Mouse (Mus musculus) macrophage (primary cell): Measurements from ENCODE around the gene Nfe2l2. TPM values are rescaled to one million over a fixed set of nuclear protein-coding genes. Genes with fewer than 3 reads are reported as not detected.
A peak's percentile ranks its signal among the peaks of the same experiment; 100 is the strongest.

Experiments
- H3K27ac ChIP-seq: fragments of 350-480 bp; formaldehyde crosslinking; 2 replicates; pipeline ENCODE4 v1.9.0; 2021
- H3K36me3 ChIP-seq: fragments of 350-480 bp; formaldehyde crosslinking; 2 replicates; pipeline ENCODE4 v1.9.0; 2021; ENCODE audit errors: inconsistent target
- H3K4me3 ChIP-seq: fragments of 350-480 bp; formaldehyde crosslinking; 2 replicates; pipeline ENCODE4 v1.9.0; 2021; ENCODE audit errors: inconsistent target
- H3K79me2 ChIP-seq: fragments of 350-480 bp; formaldehyde crosslinking; 2 replicates; pipeline ENCODE4 v1.9.0; 2021; ENCODE audit errors: inconsistent target
- WGBS: methylation state at CpG from one replicate; pipeline ENCODE4 v1.1.7; 2026; ENCODE audit warnings: inconsistent platforms; ENCODE audit not compliant: missing documents; 5-methylcytosine and 5-hydroxymethylcytosine counted together
- polyA plus RNA-seq: library from polyadenylated mRNA; stranded (reverse); fragments of 250-400 nt; gene quantifications from 3 replicates; pipeline ENCODE4 v1.2.4, GENCODE M21; 2018; ENCODE audit warnings: inconsistent platforms

Gene Nfe2l2
- polyA plus RNA-seq, 1 experiment from 2014 or later: 430 TPM

DNA sequence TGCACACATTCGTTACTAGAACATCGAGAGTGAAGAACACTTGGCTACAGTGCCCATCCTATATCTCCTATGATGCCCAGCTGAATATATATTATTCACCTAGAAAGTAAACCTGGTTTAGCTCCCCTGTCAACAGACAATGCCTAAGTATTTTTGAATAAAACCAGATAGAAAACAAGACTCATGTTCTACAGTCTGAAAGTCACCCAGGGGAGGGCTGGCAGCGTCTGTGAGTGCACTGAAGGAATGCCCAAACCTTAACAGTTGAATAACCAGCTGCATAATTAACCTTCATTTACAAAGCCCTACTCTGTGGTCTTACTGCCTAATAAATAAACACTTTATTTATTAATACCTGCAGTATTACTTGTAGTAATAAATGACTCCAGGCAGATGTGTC, 19.9 kb downstream of the Nfe2l2 start:
- Histone ChIP-seq H3K4me3 (no peak overlapping the region), H3K79me2 (peaks cover 100% of the 10 kb centered on the region), H3K36me3 (peaks cover 14% of the 10 kb centered on the region; the same call in 1 of the 2 replicates), H3K27ac (peak overlapping the region; percentile 99)
- WGBS: 83% methylated on average over 3 of the region's 3 CpGs

DNA sequence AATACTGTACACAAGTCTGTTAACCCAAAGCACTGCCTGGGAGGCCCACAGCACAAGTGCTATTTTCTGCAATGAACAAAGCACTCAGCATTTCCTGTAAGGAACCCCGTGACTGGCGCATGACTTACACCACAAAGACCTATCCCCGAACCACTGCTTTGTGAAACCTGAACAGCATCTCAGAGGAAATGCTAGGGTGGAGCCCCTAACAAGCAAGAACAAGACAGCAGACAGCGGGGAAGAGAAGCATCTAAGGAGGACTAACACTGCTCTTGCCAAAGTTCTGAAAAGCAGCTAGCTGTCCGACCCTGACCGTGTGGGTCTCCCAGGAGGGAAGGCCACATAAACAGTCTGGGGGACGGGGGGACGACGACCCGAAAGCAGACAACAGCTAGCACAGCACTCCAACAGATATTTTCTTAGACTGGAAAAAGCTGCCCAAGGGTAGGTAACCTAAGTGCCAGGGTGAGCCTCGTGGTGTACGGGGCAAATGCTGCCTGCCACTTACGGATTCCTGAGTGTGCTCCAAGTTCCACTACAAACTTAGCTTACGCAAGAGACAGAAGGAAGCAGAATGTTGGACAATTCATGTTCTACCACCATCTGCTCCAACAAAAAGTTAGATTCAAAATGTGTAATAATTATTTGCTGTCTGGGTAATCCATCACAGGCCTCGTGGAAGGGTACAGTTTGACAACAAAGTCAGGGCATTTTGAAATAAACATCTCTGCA, 21.3 kb downstream of the Nfe2l2 start:
- WGBS: 3% methylated on average over 15 of the region's 15 CpGs
- Histone ChIP-seq H3K27ac (peak overlapping the region; percentile 99), H3K36me3 (peaks cover 19% of the 10 kb centered on the region; the same call in 1 of the 2 replicates), H3K79me2 (peaks cover 100% of the 10 kb centered on the region), H3K4me3 (no peak overlapping the region; the same call in 1 of the 2 replicates)

DNA sequence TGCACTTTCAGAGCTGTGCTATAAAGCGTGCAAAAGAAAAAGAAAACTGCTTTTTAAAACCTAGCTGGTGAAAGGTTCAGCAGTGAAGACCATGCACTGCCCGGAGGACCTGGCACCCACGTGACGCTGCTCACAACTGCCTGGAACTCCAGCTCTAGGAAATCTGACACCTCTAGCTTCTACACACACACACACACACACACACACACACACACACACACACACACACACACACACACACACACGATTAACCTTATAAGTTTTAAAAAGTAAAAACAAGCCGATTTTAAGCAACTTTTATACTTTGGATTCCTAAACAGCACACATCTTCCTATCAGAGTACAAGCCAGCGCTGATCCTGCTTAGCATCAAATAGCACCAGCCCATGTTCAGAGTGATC, 23.0 kb downstream of the Nfe2l2 start:
- peak overlapping the region; percentile 99 for H3K27ac ChIP-seq
- WGBS: 78% methylated on average over 6 of the region's 7 CpGs
- peaks cover 35% of the 10 kb centered on the region for H3K36me3 ChIP-seq
- H3K79me2 ChIP-seq: peaks cover 100% of the 10 kb centered on the region
- H3K4me3 ChIP-seq: no peak overlapping the region

DNA sequence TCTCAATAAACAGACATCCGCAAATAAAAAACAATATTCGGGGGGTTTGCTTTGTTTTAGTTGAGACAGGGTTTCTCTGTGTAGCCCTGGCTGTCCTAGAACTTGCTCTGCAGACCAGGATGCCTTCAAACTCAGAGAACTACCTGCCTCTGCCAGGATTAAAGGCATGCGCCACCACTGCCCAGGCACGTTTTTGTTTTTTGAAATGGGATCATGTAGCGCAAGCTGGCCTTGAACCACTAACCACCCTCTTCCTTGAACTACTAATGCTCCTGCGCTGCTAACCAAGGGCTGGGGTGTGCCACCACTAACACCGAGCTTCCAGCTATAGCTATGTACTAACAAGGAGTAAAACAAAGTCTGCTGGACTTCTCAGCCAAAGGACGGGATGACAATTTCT, 24.5 kb downstream of the Nfe2l2 start:
- peaks cover 100% of the 10 kb centered on the region for H3K79me2 ChIP-seq
- H3K4me3 ChIP-seq: no peak overlapping the region
- H3K27ac ChIP-seq: no peak overlapping the region
- WGBS: 89% methylated on average over 7 of the region's 8 CpGs
- H3K36me3 ChIP-seq: peaks cover 50% of the 10 kb centered on the region

DNA sequence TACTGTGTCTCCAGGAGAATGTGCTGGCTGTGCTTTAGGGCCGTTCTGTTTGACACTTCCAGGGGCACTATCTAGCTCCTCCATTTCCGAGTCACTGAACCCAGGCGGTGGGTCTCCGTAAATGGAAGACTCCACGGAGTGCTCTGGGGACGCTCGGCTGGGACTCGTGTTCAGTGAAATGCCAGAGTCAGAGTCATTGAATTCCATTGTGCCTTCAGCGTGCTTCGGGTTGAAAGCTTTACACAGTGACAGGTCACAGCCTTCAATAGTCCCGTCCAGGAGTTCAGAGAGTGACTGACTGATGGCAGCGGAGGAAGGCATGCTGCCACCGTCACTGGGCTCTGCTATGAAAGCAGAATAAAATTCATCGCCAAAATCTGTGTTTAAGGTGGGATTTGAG, 27.9 kb downstream of the Nfe2l2 start:
- WGBS: 97% methylated on average over 14 of the region's 14 CpGs
- H3K36me3 ChIP-seq: peaks cover 56% of the 10 kb centered on the region
- H3K79me2 ChIP-seq: peaks cover 67% of the 10 kb centered on the region
- H3K4me3 ChIP-seq: no peak overlapping the region
- H3K27ac ChIP-seq: no peak overlapping the region

DNA sequence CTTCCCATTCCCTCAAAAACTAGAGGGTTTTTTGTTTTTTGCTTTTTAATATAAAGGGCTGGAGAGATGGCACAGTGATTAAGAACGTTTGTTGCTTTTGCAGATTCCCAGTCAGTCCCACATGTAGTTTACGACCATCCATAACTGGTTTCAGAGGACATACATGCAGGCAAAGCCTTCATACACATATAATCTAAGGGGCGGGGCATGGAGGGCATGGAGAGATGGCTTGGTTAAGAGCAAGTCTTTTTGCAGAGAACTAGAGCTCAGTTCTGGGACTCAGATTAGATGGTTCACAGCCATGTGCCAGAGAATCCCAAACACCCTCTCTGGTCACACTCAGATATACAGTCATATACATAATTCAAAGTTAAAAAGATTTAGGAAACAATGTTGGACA, 31.9 kb downstream of the Nfe2l2 start:
- peaks cover 32% of the 10 kb centered on the region for H3K36me3 ChIP-seq
- 84% methylated on average over 3 of the region's 3 CpGs for WGBS
- H3K79me2 ChIP-seq: peaks cover 27% of the 10 kb centered on the region
- no peak overlapping the region for H3K4me3 ChIP-seq
- no peak overlapping the region for H3K27ac ChIP-seq

DNA sequence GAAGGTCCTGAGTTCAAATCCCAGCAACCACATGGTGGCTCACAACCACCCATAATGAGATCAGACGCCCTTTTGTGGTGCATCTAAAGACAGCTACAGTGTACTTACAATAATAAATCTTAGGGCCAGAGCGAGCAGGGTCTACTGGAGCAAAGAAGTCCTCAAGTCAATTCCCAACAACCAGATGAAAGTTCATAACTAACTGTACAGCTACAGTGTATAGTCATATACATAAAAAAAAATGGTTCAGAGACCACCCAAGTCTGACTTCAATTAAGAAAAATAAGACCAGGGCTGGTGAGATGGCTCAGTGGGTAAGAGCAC, 33.1 kb downstream of the Nfe2l2 start:
- 77% methylated on average over 2 of the region's 2 CpGs for WGBS
- H3K27ac ChIP-seq: no peak overlapping the region
- no peak overlapping the region for H3K4me3 ChIP-seq
- peaks cover 14% of the 10 kb centered on the region for H3K79me2 ChIP-seq
- peaks cover 19% of the 10 kb centered on the region for H3K36me3 ChIP-seq

DNA sequence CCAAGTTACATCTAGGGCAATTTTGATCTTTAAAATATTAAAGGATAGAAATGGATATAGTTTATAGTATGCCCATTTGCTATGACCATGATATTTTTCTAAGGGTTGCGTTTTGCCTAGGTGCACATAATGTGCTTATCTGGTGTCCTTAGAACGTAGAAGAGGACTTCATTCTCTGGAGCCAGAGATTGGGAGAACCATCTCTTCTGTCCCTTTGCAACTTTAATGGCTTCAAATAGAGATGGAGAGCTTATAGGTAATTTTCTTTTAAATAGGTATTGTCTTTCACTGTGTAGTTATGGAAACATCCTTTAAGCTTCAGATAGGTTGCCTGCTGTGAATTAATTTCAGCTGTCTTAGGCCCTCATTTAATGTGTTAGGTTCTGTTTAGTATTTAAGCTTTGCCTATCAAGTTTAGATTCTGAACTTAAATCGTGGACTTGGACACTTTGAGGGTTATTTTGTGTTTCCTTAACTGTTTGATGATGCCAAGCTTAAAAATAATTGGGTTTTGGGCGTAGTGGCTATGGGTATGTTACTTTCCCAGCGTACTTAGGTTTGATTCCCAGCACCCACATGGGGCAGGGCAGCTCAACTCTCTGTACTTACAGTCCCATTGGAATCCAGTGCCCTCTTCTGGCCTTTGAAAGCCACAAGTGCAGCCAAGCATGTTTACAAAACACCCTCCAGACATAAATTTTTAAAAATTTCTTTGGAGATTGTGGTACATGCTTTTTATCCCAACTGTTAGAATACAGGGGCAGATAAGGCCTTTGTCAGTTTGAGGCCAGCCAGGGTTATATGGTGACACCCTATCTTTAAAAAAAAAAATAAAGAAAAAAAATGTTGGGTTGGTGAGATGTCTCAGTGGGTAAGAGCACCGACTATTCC, 33.8 kb downstream of the Nfe2l2 start:
- H3K4me3 ChIP-seq: no peak overlapping the region
- H3K36me3 ChIP-seq: peaks cover 13% of the 10 kb centered on the region
- no peak overlapping the region for H3K27ac ChIP-seq
- 94% methylated on average over 6 of the region's 6 CpGs for WGBS
- peaks cover 8% of the 10 kb centered on the region for H3K79me2 ChIP-seq

DNA sequence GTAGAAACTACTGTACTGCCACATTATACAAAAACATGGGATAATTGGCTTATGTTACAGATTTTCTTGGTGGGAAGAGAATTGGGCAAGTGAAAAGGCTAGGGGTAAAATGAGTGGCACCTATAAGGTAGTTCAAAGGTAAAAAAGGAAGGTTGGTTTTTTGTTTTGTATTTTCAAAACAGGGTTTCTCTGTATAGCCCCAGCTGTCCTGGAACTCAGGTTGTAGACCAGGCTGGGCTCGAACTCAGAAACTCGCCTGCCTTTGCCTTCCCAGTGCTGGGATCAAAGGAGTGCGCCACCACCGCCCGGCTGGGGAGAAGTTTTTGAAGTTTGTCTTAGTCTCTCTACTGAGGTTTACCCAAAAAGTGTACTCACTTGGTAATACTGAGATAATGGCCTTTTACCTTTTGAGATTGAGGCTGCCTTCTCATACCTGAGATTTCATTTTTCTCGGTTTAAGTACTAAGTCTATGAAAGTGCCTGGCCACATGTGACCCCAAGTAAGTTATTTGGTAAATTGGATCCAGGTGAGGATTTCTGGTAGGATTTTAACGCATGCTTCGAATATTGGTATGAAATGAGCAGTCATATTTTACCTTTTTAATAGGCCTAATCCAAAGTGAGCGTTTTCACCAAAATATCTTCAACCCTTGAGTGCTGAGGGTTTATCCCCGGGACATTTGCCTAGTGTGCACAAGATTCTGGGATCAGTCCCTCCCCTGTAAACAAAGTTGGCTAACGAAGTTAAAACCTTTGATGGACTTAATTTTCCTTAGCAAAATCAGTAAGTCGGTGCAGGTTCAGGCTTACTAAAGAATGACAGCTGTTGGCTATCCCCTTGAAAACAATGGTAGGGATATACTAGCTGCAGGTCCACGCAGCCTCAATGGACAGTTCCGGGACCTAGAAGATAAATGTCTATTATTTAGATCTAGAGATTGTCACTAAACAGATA, 34.7 kb downstream of the Nfe2l2 start:
- WGBS: 87% methylated on average over 13 of the region's 14 CpGs

DNA sequence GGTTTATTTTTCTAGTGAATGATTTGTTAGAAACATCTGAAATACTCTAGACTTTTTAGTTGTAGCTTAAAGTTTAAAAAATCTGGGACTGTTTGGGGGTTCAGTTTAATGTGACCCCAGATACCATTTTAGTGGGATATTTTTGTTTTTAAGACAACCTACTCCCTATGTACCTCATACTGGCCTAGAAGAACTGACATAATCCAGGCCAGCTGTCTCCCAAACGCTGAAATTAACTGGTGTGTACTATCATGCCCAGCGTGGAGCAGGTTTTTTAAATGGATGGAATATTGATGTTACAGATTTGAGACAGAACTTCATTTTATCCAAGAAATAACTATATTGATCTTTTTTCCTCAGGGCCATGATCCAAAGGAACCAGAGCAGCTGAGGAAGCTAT, 43.3 kb downstream of the Nfe2l2 start:
- Histone ChIP-seq H3K4me3 (peak overlapping the region; percentile 87), H3K27ac (peak overlapping the region; percentile 84), H3K79me2 (peaks cover 63% of the 10 kb centered on the region), H3K36me3 (peaks cover 22% of the 10 kb centered on the region; the same call in 1 of the 2 replicates)
- 46% methylated on average over 2 of the region's 2 CpGs for WGBS

More for the DNA sequence above, 34.7 kb downstream of the Nfe2l2 start:
- Histone ChIP-seq H3K27ac (no peak overlapping the region), H3K79me2 (peaks cover 5% of the 10 kb centered on the region), H3K36me3 (peaks cover 8% of the 10 kb centered on the region), H3K4me3 (no peak overlapping the region)

DNA sequence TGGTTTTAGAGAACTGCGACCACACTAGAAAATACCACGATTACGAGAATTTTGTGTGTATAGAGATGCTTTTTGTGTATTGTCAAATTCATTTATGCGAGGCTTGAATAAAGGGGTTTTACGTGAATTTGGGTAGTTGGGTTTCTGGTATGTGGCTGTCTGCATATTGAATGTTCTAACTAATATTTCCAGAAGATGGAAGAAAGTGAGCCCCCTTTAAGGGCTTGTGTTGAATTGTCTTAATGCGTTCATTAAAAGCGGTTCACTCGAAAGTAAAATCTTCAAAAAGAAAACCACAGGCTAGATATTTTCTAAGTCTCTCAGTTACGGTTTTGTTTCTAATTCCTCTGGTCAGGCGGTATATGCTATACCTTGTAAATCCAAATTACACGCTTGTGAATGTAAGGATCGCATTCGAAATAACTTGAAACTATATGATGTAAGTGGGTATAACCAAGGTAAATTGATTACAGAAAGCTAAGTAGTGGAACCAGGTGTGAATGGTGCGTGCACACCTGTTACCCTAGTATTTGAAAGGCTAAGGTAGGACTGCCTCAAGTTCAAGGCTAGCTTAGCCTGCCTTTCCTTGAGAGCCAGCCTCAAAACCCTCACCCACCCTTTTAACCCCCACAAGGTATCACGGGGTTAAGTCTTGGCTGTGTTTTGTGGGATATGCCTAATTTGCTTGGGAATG, 44.0 kb downstream of the Nfe2l2 start:
- Histone ChIP-seq H3K4me3 (peak overlapping the region; percentile 87), H3K79me2 (peaks cover 63% of the 10 kb centered on the region), H3K27ac (peak overlapping the region; percentile 84), H3K36me3 (peaks cover 22% of the 10 kb centered on the region; the same call in 1 of the 2 replicates)
- WGBS: 5% methylated on average over 14 of the region's 15 CpGs

DNA sequence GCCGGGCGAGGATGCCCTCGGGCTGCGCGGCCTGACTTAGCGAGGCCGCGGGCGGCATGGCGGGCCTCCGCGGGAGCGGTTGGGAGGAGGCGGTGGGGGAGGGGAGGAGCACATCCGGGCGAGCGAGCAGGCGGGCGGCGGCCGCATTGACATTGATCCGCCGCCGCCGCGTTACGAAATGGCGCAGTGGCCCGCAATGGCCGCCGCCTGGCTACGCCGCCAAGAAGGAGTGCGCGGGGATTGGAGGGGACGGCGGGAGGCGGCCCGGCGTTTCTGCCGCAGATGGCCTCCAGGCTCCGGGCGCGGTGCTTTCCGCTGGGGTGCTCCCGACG, 44.8 kb downstream of the Nfe2l2 start:
- 2% methylated on average over 35 of the region's 47 CpGs for WGBS
- Histone ChIP-seq H3K4me3 (peak overlapping the region; percentile 87), H3K36me3 (peaks cover 17% of the 10 kb centered on the region; the same call in 1 of the 2 replicates), H3K79me2 (peaks cover 56% of the 10 kb centered on the region), H3K27ac (peak overlapping the region; percentile 84)

DNA sequence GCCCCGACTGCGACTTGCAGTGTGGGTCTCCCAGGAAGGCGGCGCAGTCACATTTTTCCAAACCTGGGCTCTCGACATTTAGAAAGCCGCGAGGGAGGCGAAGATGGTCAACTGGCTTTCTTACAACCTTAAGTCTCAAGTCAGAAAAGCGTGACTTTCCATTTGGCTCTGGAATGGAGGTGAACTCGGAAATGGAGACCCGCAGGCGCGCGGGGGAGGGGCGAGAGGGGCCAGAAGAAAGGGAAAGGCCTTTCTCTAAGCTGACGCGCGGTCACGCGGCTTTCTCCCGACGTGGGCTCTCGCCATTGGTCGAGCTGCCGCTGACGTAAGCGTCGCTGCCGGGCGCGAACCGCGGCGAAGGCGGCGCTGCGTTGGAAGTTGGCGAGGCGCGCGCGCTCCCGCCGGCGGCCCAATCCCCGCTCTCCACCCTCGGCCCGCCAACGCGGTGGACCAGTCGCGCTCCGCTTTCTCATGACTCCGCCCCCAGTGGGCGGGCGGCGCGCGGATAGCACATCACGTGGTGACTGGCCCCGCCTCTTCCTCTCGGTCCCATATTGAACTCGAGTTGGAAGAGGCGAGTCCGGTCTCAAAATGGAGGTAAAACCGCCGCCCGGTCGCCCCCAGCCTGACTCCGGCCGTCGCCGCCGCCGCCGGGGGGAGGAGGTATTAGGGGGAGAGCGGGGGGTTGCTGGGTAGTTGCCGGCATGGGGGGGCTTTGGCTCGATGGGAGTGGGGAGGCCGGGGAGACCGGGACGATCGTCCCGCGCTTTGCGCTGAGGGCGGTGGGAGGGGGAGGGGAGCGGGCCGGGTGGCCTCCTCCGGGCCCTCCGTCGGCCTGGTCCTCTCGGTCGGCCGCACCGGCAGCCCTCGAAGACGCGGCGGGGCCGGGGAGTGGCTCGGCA, 45.5 kb downstream of the Nfe2l2 start, which contains the start of gene Hnrnpa3:
TSS of gene Hnrnpa3 (plus strand) at position 535 of the 902 bp plus-strand sequence.
- under 1% methylated on average over 62 of the region's 102 CpGs for WGBS
- Histone ChIP-seq H3K36me3 (0 out of 2 replicates have a peak, but pooled peaks cover 11% of the 10 kb centered on the region), H3K4me3 (peak within 1 kb of the TSS; percentile 87), H3K27ac (peak within 1 kb of the TSS; percentile 99), H3K79me2 (peaks cover 50% of the 10 kb centered on the region)
